Mouse (Mus musculus) midbrain, embryonic 16.5 days (tissue): ENCODE data around the gene Lrp8. TPM values are rescaled to one million over a fixed set of nuclear protein-coding genes. Genes with fewer than 3 reads are reported as not detected.

Experiments
- ATAC-seq: fragments of 200-750 bp; cut with Nextera tagmentation; 2 replicates; pipeline ENCODE4 v1.8.0; 2017; ENCODE audit warnings: moderate TSS enrichment
- H3K27ac ChIP-seq: fragments of 300-500 bp; sonication (generic); 2 replicates; pipeline ENCODE4 v1.5.1; 2014; ENCODE audit warnings: mild to moderate bottlenecking, low read length, mixed read lengths
- H3K27me3 ChIP-seq: fragments of 300-500 bp; sonication (generic); 2 replicates; pipeline ENCODE4 v1.6.1; 2014; ENCODE audit warnings: low read depth, low read length, mixed read lengths; ENCODE audit not compliant: control insufficient read depth, insufficient read depth
- H3K36me3 ChIP-seq: fragments of 300-500 bp; sonication (generic); 2 replicates; pipeline ENCODE4 v1.6.1; 2014; ENCODE audit warnings: mild to moderate bottlenecking, low read length, moderate library complexity, mixed read lengths; ENCODE audit not compliant: control insufficient read depth, insufficient read depth
- H3K4me1 ChIP-seq: fragments of 300-500 bp; sonication (generic); 2 replicates; pipeline ENCODE4 v1.6.1; 2014; ENCODE audit warnings: mild to moderate bottlenecking, low read length, mixed read lengths; ENCODE audit not compliant: control insufficient read depth, insufficient read depth
- H3K4me2 ChIP-seq: fragments of 300-500 bp; sonication (generic); 2 replicates; pipeline ENCODE4 v1.6.1; 2014; ENCODE audit warnings: mild to moderate bottlenecking, low read length, mixed read lengths
- H3K4me3 ChIP-seq: fragments of 300-500 bp; sonication (generic); 2 replicates; pipeline ENCODE4 v1.5.1; 2014; ENCODE audit warnings: low read depth, mild to moderate bottlenecking, low read length, moderate library complexity, mixed read lengths
- H3K9ac ChIP-seq: fragments of 300-500 bp; sonication (generic); 2 replicates; pipeline ENCODE4 v1.6.1; 2014; ENCODE audit warnings: low read depth, low read length, mixed read lengths
- H3K9me3 ChIP-seq: fragments of 300-500 bp; sonication (generic); replicated peaks from 2 replicates; pipeline ENCODE4 v1.6.1; 2014; ENCODE audit warnings: mild to moderate bottlenecking, low read length, mixed read lengths; ENCODE audit not compliant: control insufficient read depth, poor library complexity, severe bottlenecking
- WGBS: fragments of 180-500 bp; shearing (Covaris S2); extraction: QIAGEN DNeasy Blood & Tissue Kit; methylation state at CpG from one replicate; pipeline ENCODE4 v1.1.7; 2014; 5-methylcytosine and 5-hydroxymethylcytosine counted together
- polyA plus RNA-seq: library from polyadenylated mRNA; unstranded; fragments of >200 nt; fragmentation: Nextera tagmentation; extraction: Ambion mirVana; gene quantifications from 2 replicates; pipeline ENCODE4 v1.2.1, GENCODE M21; 2015

The Lrp8 gene
- polyA plus RNA-seq, 1 experiment from 2014 or later, result 44.4 TPM

GRCm38 (mm10) chr4:107803351-107804106 lies 1.5 kb downstream of the Lrp8 start:
- peak; percentile 74 for ATAC-seq
- WGBS, result under 1% methylated on average over 37 of the region's 46 CpGs
- Histone ChIP-seq H3K9me3 (no peaks in the 10 kb centered on the region), H3K27me3 (no peaks in the 10 kb centered on the region), H3K4me3 (peak overlapping the region; percentile 55), H3K4me1 (peaks cover 44% of the 10 kb centered on the region), H3K9ac (peak overlapping the region; percentile 95), H3K36me3 (no peaks in the 10 kb centered on the region), H3K27ac (peak overlapping the region; percentile 99), H3K4me2 (peak overlapping the region; percentile 78)

DNA sequence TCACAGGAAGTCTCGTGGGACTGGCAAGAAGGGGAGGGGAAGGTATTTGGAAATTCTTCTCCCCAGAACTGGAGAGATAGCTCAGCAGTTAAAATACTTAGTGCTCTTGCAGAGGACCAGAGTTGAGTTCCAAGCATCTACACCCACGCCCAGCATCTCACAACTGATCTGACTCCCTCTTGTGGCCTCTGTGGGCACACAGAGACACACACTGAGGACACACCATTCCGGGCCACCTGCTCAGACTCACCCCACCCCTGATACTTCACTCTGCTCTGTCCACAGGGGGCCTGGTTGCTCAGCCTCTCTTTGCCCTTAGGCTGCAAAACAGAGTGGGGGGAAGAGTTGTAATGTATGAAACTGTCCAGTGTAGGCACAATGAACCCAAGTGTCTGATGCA lies 3.4 kb downstream of the Lrp8 start:
- no peak overlapping the region for H3K4me3 ChIP-seq
- 79% methylated on average over 3 of the region's 3 CpGs for WGBS
- H3K4me1 ChIP-seq, result peaks cover 42% of the 10 kb centered on the region
- H3K36me3 ChIP-seq, result 0 out of 2 replicates have a peak, but pooled peaks cover 5% of the 10 kb centered on the region
- no peaks in the 10 kb centered on the region for H3K27me3 ChIP-seq
- H3K9ac ChIP-seq, result no peak overlapping the region
- no peaks in the 10 kb centered on the region for H3K9me3 ChIP-seq
- H3K4me2 ChIP-seq, result peak overlapping the region; percentile 78
- ATAC-seq, result no peak
- no peak overlapping the region for H3K27ac ChIP-seq

DNA sequence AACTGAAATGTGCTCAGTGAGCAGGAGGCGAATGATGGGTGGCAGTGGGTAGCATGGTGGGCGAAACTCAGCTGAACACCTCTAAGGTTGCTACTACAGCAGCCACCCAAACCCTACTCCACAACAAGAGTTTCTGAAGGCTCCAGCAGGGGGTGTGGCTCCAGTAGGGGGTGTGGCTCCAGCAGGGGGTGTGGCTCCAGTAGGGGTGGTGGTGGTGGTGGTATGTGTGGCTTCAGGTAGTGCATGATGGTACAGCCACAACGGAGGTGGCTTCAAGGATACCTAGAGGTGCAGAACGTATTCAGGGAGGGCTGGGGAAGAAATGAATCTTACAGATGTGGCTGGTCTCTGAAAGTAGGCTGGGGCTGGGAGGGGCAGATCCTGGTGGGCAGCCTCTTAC lies 5.7 kb downstream of the Lrp8 start:
- WGBS, result 82% methylated on average over 4 of the region's 4 CpGs
- H3K36me3 ChIP-seq, result 0 out of 2 replicates have a peak, but pooled peaks cover 5% of the 10 kb centered on the region
- no peaks in the 10 kb centered on the region for H3K27me3 ChIP-seq
- H3K4me3 ChIP-seq, result no peak overlapping the region
- no peaks in the 10 kb centered on the region for H3K9me3 ChIP-seq
- H3K4me1 ChIP-seq, result peaks cover 36% of the 10 kb centered on the region
- ATAC-seq, result no peak
- no peak overlapping the region for H3K9ac ChIP-seq
- H3K27ac ChIP-seq, result no peak overlapping the region
- no peak overlapping the region for H3K4me2 ChIP-seq

GRCm38 (mm10) chr4:107808655-107809054 lies 6.6 kb downstream of the Lrp8 start:
- Histone ChIP-seq H3K36me3 (0 out of 2 replicates have a peak, but pooled peaks cover 5% of the 10 kb centered on the region), H3K4me3 (no peak overlapping the region), H3K27me3 (no peaks in the 10 kb centered on the region), H3K27ac (no peak overlapping the region), H3K4me1 (peaks cover 36% of the 10 kb centered on the region), H3K4me2 (no peak overlapping the region), H3K9me3 (no peaks in the 10 kb centered on the region), H3K9ac (no peak overlapping the region)
- no peak for ATAC-seq

DNA sequence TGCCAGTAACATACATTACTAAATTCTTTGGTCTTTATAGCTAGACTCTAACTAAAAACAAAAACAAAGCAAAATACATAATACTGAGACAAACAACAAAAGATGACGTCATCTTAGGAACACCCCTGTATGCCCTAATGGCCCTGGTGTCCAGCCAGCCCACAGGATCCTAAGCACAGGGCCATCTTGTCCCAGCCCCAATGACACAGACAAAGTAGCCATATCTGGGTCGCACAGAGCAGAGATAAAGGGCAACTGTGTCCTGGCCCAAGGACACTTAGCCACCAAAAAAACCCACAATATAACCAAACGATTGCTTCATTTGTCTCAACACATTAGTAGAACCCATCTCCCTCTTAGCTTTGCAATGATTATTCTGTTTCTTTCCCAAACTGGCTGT lies 8.9 kb downstream of the Lrp8 start:
- Histone ChIP-seq H3K27ac (no peak overlapping the region), H3K9ac (no peak overlapping the region), H3K36me3 (0 out of 2 replicates have a peak, but pooled peaks cover 5% of the 10 kb centered on the region), H3K4me3 (no peak overlapping the region), H3K4me1 (peaks cover 17% of the 10 kb centered on the region), H3K4me2 (no peak overlapping the region), H3K9me3 (no peaks in the 10 kb centered on the region), H3K27me3 (no peaks in the 10 kb centered on the region)
- 87% methylated on average over 3 of the region's 3 CpGs for WGBS
- no peak for ATAC-seq

GRCm38 (mm10) chr4:107811716-107812330 lies 9.8 kb downstream of the Lrp8 start:
- Histone ChIP-seq H3K9me3 (no peaks in the 10 kb centered on the region), H3K4me2 (no peak overlapping the region), H3K4me3 (no peak overlapping the region), H3K36me3 (0 out of 2 replicates have a peak, but pooled peaks cover 5% of the 10 kb centered on the region), H3K9ac (no peak overlapping the region), H3K27ac (no peak overlapping the region), H3K27me3 (no peaks in the 10 kb centered on the region), H3K4me1 (peaks cover 9% of the 10 kb centered on the region)
- 50% methylated on average over 10 of the region's 10 CpGs for whole genome bisulfite sequencing
- no peak for ATAC-seq

- H3K27ac ChIP-seq, result no peak overlapping the region
- 71% methylated on average over 6 of the region's 6 CpGs for WGBS
- H3K4me1 ChIP-seq, result peaks cover 5% of the 10 kb centered on the region
- H3K4me2 ChIP-seq, result no peak overlapping the region
- H3K4me3 ChIP-seq, result no peak overlapping the region
- H3K9ac ChIP-seq, result peak overlapping the region; percentile 27; the same call in 1 of the 2 replicates
- 0 out of 2 replicates have a peak, but pooled peaks cover 5% of the 10 kb centered on the region for H3K36me3 ChIP-seq
- no peaks in the 10 kb centered on the region for H3K27me3 ChIP-seq
- ATAC-seq, result no peak
- H3K9me3 ChIP-seq, result no peaks in the 10 kb centered on the region
Observed at GRCm38 (mm10) chr4:107812336-107812735, 10.3 kb downstream of the Lrp8 start.

DNA sequence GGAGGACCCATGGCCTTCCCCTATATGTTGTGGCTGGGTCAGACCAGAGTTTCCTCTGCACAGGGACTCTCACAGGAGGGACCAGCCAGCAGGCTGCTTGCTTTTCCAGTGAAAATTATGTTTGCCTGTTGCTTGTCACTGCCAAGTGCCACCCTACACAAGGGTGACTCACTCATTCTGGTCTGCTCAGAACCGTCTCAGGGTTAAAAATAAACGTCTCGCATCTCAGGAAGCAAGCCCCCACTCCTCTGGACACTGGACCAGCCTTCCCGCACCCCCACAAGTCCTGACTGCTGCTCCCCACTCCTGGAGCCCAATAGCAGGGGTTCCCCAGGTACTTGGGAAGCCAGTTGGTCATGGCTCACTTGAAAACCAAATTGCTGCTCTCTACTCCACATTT lies 14.4 kb downstream of the Lrp8 start:
- Histone ChIP-seq H3K9ac (no peak overlapping the region), H3K27ac (no peak overlapping the region), H3K4me3 (no peak overlapping the region), H3K4me2 (no peak overlapping the region), H3K27me3 (no peaks in the 10 kb centered on the region), H3K9me3 (no peaks in the 10 kb centered on the region), H3K36me3 (no peaks in the 10 kb centered on the region), H3K4me1 (peaks cover 26% of the 10 kb centered on the region)
- no peak for ATAC-seq
- WGBS, result 86% methylated on average over 4 of the region's 4 CpGs

- no peaks in the 10 kb centered on the region for H3K9me3 ChIP-seq
- 30% methylated on average over 6 of the region's 6 CpGs for WGBS
- peak; percentile 6; the same call in 1 of the 2 replicates for ATAC-seq
- no peak overlapping the region for H3K9ac ChIP-seq
- H3K27me3 ChIP-seq, result no peaks in the 10 kb centered on the region
- H3K27ac ChIP-seq, result 0 out of 2 replicates have a peak overlapping the region, but pooled peaks have one; percentile 24
- peaks cover 35% of the 10 kb centered on the region for H3K4me1 ChIP-seq
- no peak overlapping the region for H3K4me2 ChIP-seq
- no peak overlapping the region for H3K4me3 ChIP-seq
- H3K36me3 ChIP-seq, result no peaks in the 10 kb centered on the region
Observed at GRCm38 (mm10) chr4:107817463-107817862, 15.4 kb downstream of the Lrp8 start.
